Mouse (Mus musculus) bone marrow macrophage, adult 2 months (primary cell): ENCODE measurements around the gene Snrpd3. TPM values are rescaled to one million over a fixed set of nuclear protein-coding genes. Genes with fewer than 3 reads are reported as not detected.

Experiments used
- H3K27ac ChIP-seq: 2 replicates; pipeline ENCODE4 v1.5.1; 2012; ENCODE audit warnings: low read depth, low read length; ENCODE audit not compliant: insufficient read depth
- H3K4me1 ChIP-seq: 2 replicates; pipeline ENCODE4 v1.6.1; 2012; ENCODE audit warnings: low read length; ENCODE audit not compliant: control insufficient read depth, insufficient read depth
- H3K4me3 ChIP-seq: 2 replicates; pipeline ENCODE4 v1.5.1; 2012; ENCODE audit warnings: mild to moderate bottlenecking, low read length, moderate library complexity; ENCODE audit not compliant: insufficient read depth
- CTCF ChIP-seq: IDR thresholded peaks from 2 replicates; pipeline ENCODE4 v1.5.1; 2012; ENCODE audit warnings: low read depth, mild to moderate bottlenecking, low read length, moderate library complexity
- POLR2A ChIP-seq: IDR thresholded peaks from 2 replicates; pipeline ENCODE4 v1.6.1; 2012; ENCODE audit warnings: mild to moderate bottlenecking, low read depth, low read length, borderline replicate concordance
- polyA plus RNA-seq: library from polyadenylated mRNA; stranded (reverse); fragments of >200 nt; gene quantifications from 2 replicates; pipeline ENCODE4 v1.2.4, GENCODE M21; 2012; ENCODE audit not compliant: missing spikeins, insufficient read depth, insufficient read length

Gene Snrpd3
- polyA plus RNA-seq, 1 experiment = 94.5 TPM

- Histone ChIP-seq H3K4me3 (no peak overlapping the region), H3K27ac (no peak overlapping the region), H3K4me1 (peaks cover 19% of the 10 kb centered on the region)
- TF ChIP-seq POLR2A = no peak
- TF ChIP-seq CTCF = no peak
Observed at GRCm38 (mm10) chr10:75530322-75530721, 13.0 kb downstream of the Snrpd3 start.

DNA sequence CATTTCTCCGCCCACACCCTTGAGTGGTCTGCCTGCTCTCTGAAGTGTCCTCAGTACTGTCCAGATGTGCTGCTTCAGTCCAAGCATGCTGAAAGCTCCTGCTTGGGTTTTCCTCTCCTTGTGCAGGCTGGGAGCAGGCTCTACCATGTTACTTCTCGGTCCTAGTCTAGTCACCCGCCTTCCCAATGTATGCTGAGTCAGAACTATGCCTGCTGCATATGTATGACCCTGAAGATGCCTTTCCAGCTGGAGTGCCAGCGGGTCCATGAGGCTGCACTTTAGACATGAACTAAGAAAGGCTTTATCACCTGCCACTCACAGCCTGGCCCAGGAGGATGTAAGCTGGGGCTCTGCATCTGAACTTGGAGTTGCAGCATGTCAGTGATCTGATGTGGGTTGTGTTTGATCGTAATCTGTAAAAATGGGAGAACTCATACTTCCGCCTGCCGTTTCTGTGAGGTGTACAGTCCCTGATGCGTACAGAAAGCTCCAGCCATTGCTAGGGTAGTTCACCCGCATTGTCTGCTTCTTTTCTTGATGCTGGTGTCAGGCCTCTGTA, 14.3 kb downstream of the Snrpd3 start:
- H3K27ac ChIP-seq = no peak overlapping the region
- H3K4me3 ChIP-seq = no peak overlapping the region

GRCm38 (mm10) chr10:75534216-75534615, 16.9 kb downstream of the Snrpd3 start:
- no peak overlapping the region for H3K27ac ChIP-seq
- no peak overlapping the region for H3K4me3 ChIP-seq
- H3K4me1 ChIP-seq = peaks cover 19% of the 10 kb centered on the region
- TF ChIP-seq POLR2A (no peak), CTCF (no peak)

More for the DNA sequence above, 14.3 kb downstream of the Snrpd3 start:
- peaks cover 19% of the 10 kb centered on the region for H3K4me1 ChIP-seq
- no peak for TF ChIP-seq CTCF
- no peak for TF ChIP-seq POLR2A

DNA sequence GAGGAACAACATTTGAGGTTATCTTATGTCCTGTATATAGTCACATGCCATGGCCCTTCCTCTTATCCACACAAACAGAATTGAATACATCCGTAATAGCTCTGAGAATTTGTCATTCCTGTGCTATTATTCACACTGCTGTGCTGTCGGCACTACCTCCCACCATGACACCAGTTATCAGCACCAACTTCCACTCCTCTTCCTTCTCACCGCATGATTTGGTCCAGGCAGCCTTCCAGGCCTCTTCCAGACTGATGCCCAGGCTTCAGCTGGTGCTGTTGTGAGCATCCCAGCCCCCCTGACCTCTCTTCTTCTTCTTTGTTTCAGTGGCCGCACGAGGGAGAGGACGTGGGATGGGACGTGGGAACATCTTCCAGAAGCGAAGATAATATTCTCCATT, 17.6 kb downstream of the Snrpd3 start:
- Histone ChIP-seq H3K4me1 (peaks cover 16% of the 10 kb centered on the region), H3K27ac (no peak overlapping the region), H3K4me3 (no peak overlapping the region)
- no peak for TF ChIP-seq POLR2A
- TF ChIP-seq CTCF = no peak

GRCm38 (mm10) chr10:75535423-75535822, 18.1 kb downstream of the Snrpd3 start:
- H3K4me3 ChIP-seq = no peak overlapping the region
- peaks cover 11% of the 10 kb centered on the region for H3K4me1 ChIP-seq
- H3K27ac ChIP-seq = no peak overlapping the region
- TF ChIP-seq CTCF (no peak), POLR2A (no peak)

DNA sequence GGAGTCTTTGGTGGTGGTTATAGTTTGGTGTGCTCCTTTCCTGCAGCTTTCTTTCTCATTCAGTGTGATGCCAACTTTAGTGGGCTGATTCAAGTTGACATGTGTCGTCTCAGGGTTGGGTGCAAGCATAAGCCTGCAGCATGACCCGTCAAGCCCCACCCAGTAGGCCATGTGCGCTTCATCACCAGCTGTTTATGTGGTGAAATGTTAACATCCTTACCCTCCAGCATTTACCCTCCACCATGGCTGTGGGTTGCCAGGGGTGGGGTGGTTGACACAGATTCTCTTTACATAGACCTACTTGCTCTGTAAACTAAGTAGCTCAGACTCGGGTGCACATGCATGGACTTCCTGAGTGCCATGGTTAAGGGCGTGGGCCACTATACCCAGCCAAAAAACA, 18.8 kb downstream of the Snrpd3 start:
- H3K27ac ChIP-seq = no peak overlapping the region
- TF ChIP-seq CTCF = no peak
- TF ChIP-seq POLR2A = no peak
- H3K4me1 ChIP-seq = peaks cover 5% of the 10 kb centered on the region
- H3K4me3 ChIP-seq = no peak overlapping the region

DNA sequence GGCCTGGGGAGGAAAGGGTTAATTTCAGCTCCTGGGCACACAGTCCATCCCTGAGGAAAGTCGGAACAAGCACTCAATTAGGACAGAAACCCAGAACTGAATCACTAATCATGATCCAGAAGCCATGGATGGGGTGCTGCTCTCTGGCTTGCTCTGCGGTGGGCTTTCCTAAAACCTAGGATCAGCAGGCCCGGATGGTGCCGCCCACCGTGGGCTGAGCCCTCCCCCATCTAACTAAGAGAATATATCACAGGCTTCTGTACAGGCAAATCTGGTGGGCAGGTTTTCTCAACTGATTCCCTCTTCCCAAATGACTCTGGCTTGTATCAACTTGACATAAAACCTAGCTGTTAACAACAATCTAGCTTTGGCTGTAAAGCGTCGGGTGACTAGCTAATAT, 30.6 kb downstream of the Snrpd3 start:
- H3K4me3 ChIP-seq = no peak overlapping the region
- no peak overlapping the region for H3K27ac ChIP-seq
- H3K4me1 ChIP-seq = no peaks in the 10 kb centered on the region
- TF ChIP-seq CTCF (no peak), POLR2A (no peak)

DNA sequence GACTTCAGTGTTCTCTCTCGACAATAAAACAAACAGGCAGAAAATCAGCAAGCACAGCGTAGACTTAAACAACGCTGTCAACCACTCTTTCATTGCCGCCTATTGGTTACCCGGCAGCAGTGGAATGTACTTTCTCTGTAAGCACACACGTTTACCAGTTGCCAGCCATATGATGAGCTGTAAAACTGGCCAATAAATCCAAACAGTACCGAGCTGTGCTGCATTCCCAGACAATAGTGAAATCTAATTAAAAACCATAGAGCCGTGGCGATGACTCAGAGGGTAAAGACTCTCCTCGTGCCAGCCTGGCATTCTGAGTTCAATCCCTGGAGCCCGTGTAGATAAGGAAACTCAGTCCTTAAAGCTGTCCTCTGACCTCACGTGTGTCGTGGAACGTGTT, 31.1 kb downstream of the Snrpd3 start:
- H3K4me1 ChIP-seq = no peaks in the 10 kb centered on the region
- H3K27ac ChIP-seq = no peak overlapping the region
- TF ChIP-seq CTCF = no peak
- TF ChIP-seq POLR2A = no peak

GRCm38 (mm10) chr10:75549886-75550285, 32.5 kb downstream of the Snrpd3 start:
- Histone ChIP-seq H3K27ac (no peak overlapping the region), H3K4me3 (no peak overlapping the region), H3K4me1 (peaks cover 3% of the 10 kb centered on the region)
- TF ChIP-seq CTCF (no peak), POLR2A (no peak)

More for the DNA sequence above, 31.1 kb downstream of the Snrpd3 start:
- no peak overlapping the region for H3K4me3 ChIP-seq

GRCm38 (mm10) chr10:75551175-75551574, 33.8 kb downstream of the Snrpd3 start:
- Histone ChIP-seq H3K27ac (no peak overlapping the region), H3K4me3 (no peak overlapping the region), H3K4me1 (peaks cover 3% of the 10 kb centered on the region)
- TF ChIP-seq CTCF = no peak
- no peak for TF ChIP-seq POLR2A

DNA sequence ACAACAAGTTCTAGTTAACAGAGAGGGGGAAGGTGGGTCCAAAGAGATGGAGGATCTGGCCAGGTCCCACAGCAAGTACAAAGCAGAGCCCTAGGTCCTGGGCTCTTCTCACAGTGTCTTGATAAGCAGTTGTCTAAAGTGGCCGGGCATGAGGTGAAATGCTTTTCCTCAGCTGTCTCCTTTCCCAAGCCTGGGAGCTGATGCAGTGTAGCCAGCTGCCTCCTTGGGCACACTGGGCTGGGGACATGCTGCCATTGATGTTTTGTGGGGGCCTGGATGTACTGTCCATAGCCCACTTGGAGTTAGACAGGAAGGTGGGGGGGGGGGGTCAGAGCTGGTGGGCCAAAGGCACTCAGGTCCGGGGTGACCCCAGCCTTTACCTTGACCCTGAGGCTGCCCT, 34.8 kb downstream of the Snrpd3 start:
- TF ChIP-seq POLR2A = no peak
- no peak for TF ChIP-seq CTCF
- no peak overlapping the region for H3K4me3 ChIP-seq
- peaks cover 3% of the 10 kb centered on the region for H3K4me1 ChIP-seq
- no peak overlapping the region for H3K27ac ChIP-seq

GRCm38 (mm10) chr10:75552701-75553450, 35.5 kb downstream of the Snrpd3 start:
- TF ChIP-seq POLR2A (no peak), CTCF (no peak)
- H3K4me1 ChIP-seq = peaks cover 3% of the 10 kb centered on the region
- H3K27ac ChIP-seq = no peak overlapping the region
- H3K4me3 ChIP-seq = no peak overlapping the region
